Mouse (Mus musculus) intestine, postnatal 0 days (tissue): ENCODE measurements around the gene Cyp2t4. TPM values are rescaled to one million over a fixed set of nuclear protein-coding genes. Genes with fewer than 3 reads are reported as not detected.

ENCODE experiments used
- ATAC-seq: fragments of 200-750 bp; cut with Nextera tagmentation; 2 replicates; pipeline ENCODE4 v1.8.0; 2017; ENCODE audit warnings: mild to moderate bottlenecking, moderate TSS enrichment, moderate library complexity
- H3K27ac ChIP-seq: fragments of 300-500 bp; sonication (generic); 2 replicates; pipeline ENCODE4 v1.5.1; 2014; ENCODE audit warnings: mild to moderate bottlenecking, low read depth, low read length, moderate library complexity
- H3K27me3 ChIP-seq: fragments of 300-500 bp; sonication (generic); replicated peaks from 2 replicates; pipeline ENCODE4 v1.6.1; 2014; ENCODE audit warnings: low read length, mixed read lengths; ENCODE audit not compliant: control insufficient read depth, insufficient read depth
- H3K36me3 ChIP-seq: fragments of 300-500 bp; sonication (generic); 2 replicates; pipeline ENCODE4 v1.6.1; 2014; ENCODE audit warnings: mild to moderate bottlenecking, moderate library complexity; ENCODE audit not compliant: control insufficient read depth, insufficient read depth
- H3K4me1 ChIP-seq: fragments of 300-500 bp; sonication (generic); replicated peaks from 2 replicates; pipeline ENCODE4 v1.6.1; 2014; ENCODE audit warnings: antibody characterized with exemption, low read length, mixed read lengths; ENCODE audit not compliant: control insufficient read depth, insufficient read depth
- H3K4me2 ChIP-seq: fragments of 300-500 bp; sonication (generic); replicated peaks from 2 replicates; pipeline ENCODE4 v1.6.1; 2014; ENCODE audit warnings: low read depth, mild to moderate bottlenecking, moderate library complexity
- H3K4me3 ChIP-seq: fragments of 300-500 bp; sonication (generic); 2 replicates; pipeline ENCODE4 v1.5.1; 2014; ENCODE audit warnings: low read depth, low read length
- H3K9ac ChIP-seq: fragments of 300-500 bp; sonication (generic); 2 replicates; pipeline ENCODE4 v1.6.1; 2014; ENCODE audit warnings: mild to moderate bottlenecking, low read depth, low read length
- H3K9me3 ChIP-seq: fragments of 300-500 bp; sonication (generic); 2 replicates; pipeline ENCODE4 v1.6.1; 2016; ENCODE audit warnings: mixed run types; ENCODE audit not compliant: control insufficient read depth
- CTCF ChIP-seq: sonication (generic); IDR thresholded peaks from 2 replicates; pipeline ENCODE4 v1.5.1; 2016; ENCODE audit warnings: low read depth, mild to moderate bottlenecking, control low read depth, antibody characterized with exemption, moderate library complexity
- WGBS: fragments of 180-500 bp; shearing (Covaris S2); extraction: QIAGEN DNeasy Blood & Tissue Kit; methylation state at CpG from one replicate; pipeline ENCODE4 v1.1.7; 2014; 5-methylcytosine and 5-hydroxymethylcytosine counted together
- polyA plus RNA-seq: library from polyadenylated mRNA; unstranded; fragments of >200 nt; fragmentation: Nextera tagmentation; extraction: Ambion mirVana; gene quantifications from 2 replicates; pipeline ENCODE4 v1.2.1, GENCODE M21; 2015

The Cyp2t4 gene
- not detected in 2 replicates for polyA plus RNA-seq

- peak within 1 kb of the TSS; percentile 41; the same call in 1 of the 2 replicates for H3K27ac ChIP-seq
- ATAC-seq: peak; percentile 79
- H3K36me3 ChIP-seq: peaks cover 13% of the 10 kb centered on the region
- H3K9ac ChIP-seq: no peak within 1 kb of the TSS
- H3K27me3 ChIP-seq: no peaks in the 10 kb centered on the region
- no peaks in the 10 kb centered on the region for H3K9me3 ChIP-seq
- no peak for TF ChIP-seq CTCF
- H3K4me1 ChIP-seq: no peaks in the 10 kb centered on the region
- 40% methylated on average over 10 of the region's 10 CpGs for WGBS
- H3K4me3 ChIP-seq: no peak within 1 kb of the TSS
- H3K4me2 ChIP-seq: no peak within 1 kb of the TSS; the same call in 1 of the 2 replicates
Measured at GRCm38 (mm10) chr7:27153205-27153764, at the start of gene Cyp2t4. Gene Cyp2t4, plus strand, starts transcription at chr7:27153714.

DNA sequence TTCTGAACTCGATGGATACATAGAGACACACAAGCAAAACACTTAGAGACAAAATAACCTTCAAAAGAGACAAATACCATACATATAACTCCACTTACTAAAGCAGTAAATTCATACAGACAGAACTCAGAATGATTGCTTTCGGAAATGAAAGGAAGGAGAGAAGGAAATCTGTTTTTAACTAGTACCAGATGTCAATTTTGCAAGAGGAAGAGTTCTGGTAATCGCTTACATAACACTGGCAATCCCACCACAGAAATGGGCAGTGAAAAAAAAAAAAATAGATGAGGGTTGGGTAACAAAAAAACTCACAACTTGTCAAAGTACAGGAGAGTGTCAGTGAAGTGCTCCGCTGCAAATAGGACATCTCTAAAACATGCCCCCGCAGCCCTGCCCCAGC is 48.6 kb upstream of the Cyp2t4 start:
- WGBS: 76% methylated on average over 5 of the region's 5 CpGs
- no peak for ATAC-seq
- H3K27me3 ChIP-seq: no peaks in the 10 kb centered on the region

GRCm38 (mm10) chr7:27110327-27110726 is 43.2 kb upstream of the Cyp2t4 start:
- H3K36me3 ChIP-seq: no peaks in the 10 kb centered on the region
- no peak for ATAC-seq
- no peak overlapping the region for H3K9ac ChIP-seq
- H3K4me3 ChIP-seq: no peak overlapping the region
- no peak overlapping the region for H3K27ac ChIP-seq
- no peaks in the 10 kb centered on the region for H3K27me3 ChIP-seq
- TF ChIP-seq CTCF: no peak
- H3K4me2 ChIP-seq: no peak overlapping the region
- 0 out of 2 replicates have a peak, but pooled peaks cover 2% of the 10 kb centered on the region for H3K9me3 ChIP-seq
- no peaks in the 10 kb centered on the region for H3K4me1 ChIP-seq

More for the DNA sequence above, 48.6 kb upstream of the Cyp2t4 start:
- no peak overlapping the region for H3K4me2 ChIP-seq
- H3K9ac ChIP-seq: no peak overlapping the region
- no peak for TF ChIP-seq CTCF
- H3K4me3 ChIP-seq: no peak overlapping the region
- no peak overlapping the region for H3K27ac ChIP-seq
- H3K4me1 ChIP-seq: no peaks in the 10 kb centered on the region
- H3K36me3 ChIP-seq: no peaks in the 10 kb centered on the region
- 0 out of 2 replicates have a peak, but pooled peaks cover 2% of the 10 kb centered on the region for H3K9me3 ChIP-seq

DNA sequence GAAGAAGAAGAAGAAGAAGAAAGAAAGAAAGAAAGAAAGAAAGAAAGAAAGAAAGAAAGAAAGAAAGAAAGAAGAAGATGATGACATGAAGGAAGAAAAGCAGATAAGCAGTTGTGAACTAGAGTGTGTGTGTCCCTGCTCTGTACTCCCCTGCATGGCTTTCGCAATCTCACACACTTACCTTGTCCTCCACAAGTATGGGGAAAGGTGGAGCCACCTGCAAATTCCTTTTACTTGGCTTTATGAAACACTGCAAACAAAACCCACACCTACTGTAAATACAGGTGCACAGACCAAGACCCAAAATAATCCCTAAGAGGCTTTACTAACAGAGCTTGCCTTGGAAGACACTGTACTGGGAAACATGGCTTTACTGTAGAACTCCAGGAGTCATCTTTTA is 42.5 kb upstream of the Cyp2t4 start:
- Histone ChIP-seq H3K4me3 (no peak overlapping the region), H3K4me1 (no peaks in the 10 kb centered on the region), H3K9me3 (0 out of 2 replicates have a peak, but pooled peaks cover 2% of the 10 kb centered on the region), H3K27me3 (no peaks in the 10 kb centered on the region), H3K4me2 (no peak overlapping the region), H3K9ac (no peak overlapping the region), H3K27ac (no peak overlapping the region), H3K36me3 (no peaks in the 10 kb centered on the region)
- no peak for TF ChIP-seq CTCF
- WGBS: 100% methylated on average over 1 of the region's 1 CpGs
- ATAC-seq: no peak

- 0 out of 2 replicates have a peak, but pooled peaks cover 2% of the 10 kb centered on the region for H3K9me3 ChIP-seq
- 72% methylated on average over 3 of the region's 3 CpGs for WGBS
- no peak overlapping the region for H3K4me2 ChIP-seq
- TF ChIP-seq CTCF: no peak
- no peak overlapping the region for H3K27ac ChIP-seq
- no peak overlapping the region for H3K4me3 ChIP-seq
- no peak for ATAC-seq
- no peaks in the 10 kb centered on the region for H3K27me3 ChIP-seq
- H3K4me1 ChIP-seq: no peaks in the 10 kb centered on the region
- no peak overlapping the region for H3K9ac ChIP-seq
- H3K36me3 ChIP-seq: no peaks in the 10 kb centered on the region
Measured at GRCm38 (mm10) chr7:27111987-27112386, 41.5 kb upstream of the Cyp2t4 start.

GRCm38 (mm10) chr7:27118033-27118511 is 35.4 kb upstream of the Cyp2t4 start:
- ATAC-seq: no peak

More at GRCm38 (mm10) chr7:27118033-27118511, 35.4 kb upstream of the Cyp2t4 start:
- no peaks in the 10 kb centered on the region for H3K4me1 ChIP-seq
- H3K36me3 ChIP-seq: no peaks in the 10 kb centered on the region
- no peaks in the 10 kb centered on the region for H3K9me3 ChIP-seq
- no peak for TF ChIP-seq CTCF
- 68% methylated on average over 4 of the region's 4 CpGs for WGBS
- H3K27ac ChIP-seq: no peak overlapping the region
- H3K4me2 ChIP-seq: no peak overlapping the region
- no peaks in the 10 kb centered on the region for H3K27me3 ChIP-seq
- H3K9ac ChIP-seq: no peak overlapping the region
- H3K4me3 ChIP-seq: no peak overlapping the region
